Mouse (Mus musculus): ENCODE results near the gene Olfr1469. TPM values are rescaled to one million over a fixed set of nuclear protein-coding genes. Genes with fewer than 3 reads are reported as not detected.
"Not testable (repeated sequence)": the region's sequence is repeated elsewhere in the genome, so short reads cannot be mapped to it uniquely, and the experiment has no call there.

Gene Olfr1469
- polyA plus RNA-seq (2015; fragmentation: Nextera tagmentation; extraction: Ambion mirVana): not detected in 2 replicates

DNA sequence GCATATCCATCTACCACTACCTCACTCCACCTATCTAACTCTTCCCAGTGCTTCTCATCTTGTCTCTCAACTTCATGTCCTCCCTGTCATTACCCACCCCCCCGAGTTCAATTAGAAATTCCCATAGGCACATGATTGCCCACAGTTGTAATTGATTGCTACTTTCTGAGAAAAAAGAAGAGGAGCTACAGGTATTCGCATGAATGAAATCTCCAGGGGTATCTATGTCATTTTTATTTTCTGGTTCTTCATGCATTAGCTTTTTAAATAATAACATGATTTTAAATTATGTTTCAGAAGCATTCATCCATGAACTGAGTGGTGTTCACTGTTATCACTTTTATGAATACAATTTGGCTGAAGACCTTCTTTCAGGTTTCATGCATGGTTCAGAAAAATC lies at the start of gene Olfr1469:
Olfr1469 (plus strand) TSS at position 301 of the 400 bp plus-strand sequence.
- no peak within 1 kb of the TSS for H3K4me2 ChIP-seq (replicated peaks)

DNA sequence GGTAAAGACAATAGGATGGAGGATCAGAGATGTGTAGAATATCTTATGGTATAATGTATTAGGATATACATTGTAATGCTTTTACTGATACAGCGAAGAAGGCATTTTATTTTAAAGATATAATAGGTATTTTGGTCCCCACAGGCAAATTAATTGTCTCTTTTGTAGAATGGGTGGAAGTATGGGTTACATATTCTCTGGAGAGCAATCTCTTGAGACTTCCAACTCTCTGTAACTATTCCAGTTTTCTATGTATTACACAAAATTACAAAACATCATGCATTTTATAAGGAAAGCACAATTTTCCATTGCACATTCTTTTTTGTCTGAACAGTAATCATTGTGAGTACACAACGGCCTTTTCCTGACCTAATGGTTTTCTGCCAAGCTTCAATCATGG lies 45.7 kb upstream of the Olfr1469 start, which contains the start of gene Olfr1467:
Olfr1467 (plus strand) TSS at position 301 of the 400 bp plus-strand sequence.
- Histone ChIP-seq H3K9ac (replicated peaks) (no peak within 1 kb of the TSS), H3K9me3 (peaks cover 22% of the 10 kb centered on the region), H3K27me3 (no peaks in the 10 kb centered on the region), H3K36me3 (no peaks in the 10 kb centered on the region), H3K4me2 (replicated peaks) (no peak within 1 kb of the TSS), H3K4me1 (no peaks in the 10 kb centered on the region), H3K27ac (replicated peaks) (no peak within 1 kb of the TSS), H3K4me3 (no peak within 1 kb of the TSS)
- WGBS: 62% methylated on average over 2 of the region's 2 CpGs
- ATAC-seq (replicated peaks): no peak

More for the DNA sequence above, at the start of gene Olfr1469:
- Histone ChIP-seq H3K9me3 (peaks cover 9% of the 10 kb centered on the region; the same call in 1 of the 2 replicates), H3K9ac (replicated peaks) (no peak within 1 kb of the TSS), H3K36me3 (no peaks in the 10 kb centered on the region), H3K27me3 (no peaks in the 10 kb centered on the region), H3K4me1 (no peaks in the 10 kb centered on the region), H3K27ac (replicated peaks) (no peak within 1 kb of the TSS), H3K4me3 (no peak within 1 kb of the TSS)
- 80% methylated on average over 2 of the region's 2 CpGs for WGBS
- no peak for ATAC-seq (replicated peaks)

DNA sequence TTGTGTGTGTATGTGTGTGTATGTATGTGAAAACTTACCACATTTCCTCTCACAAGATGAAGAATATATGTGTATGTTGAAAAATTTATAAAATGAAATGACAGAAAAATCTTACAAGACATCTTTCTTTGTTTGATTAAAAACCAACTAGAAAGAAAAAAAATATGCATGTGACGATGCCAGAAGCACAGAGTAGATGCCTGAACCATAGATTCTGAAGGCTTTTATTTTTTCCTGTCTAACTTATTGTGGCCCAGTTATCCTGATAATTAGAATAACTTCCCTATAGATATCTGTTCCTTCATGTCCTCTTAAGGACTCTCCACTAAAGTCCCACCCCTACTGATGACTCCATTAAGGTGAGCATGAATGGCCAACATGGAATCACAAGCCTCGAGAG lies 35.5 kb downstream of the Olfr1469 start, which contains the start of gene Olfr1471:
Olfr1471 (plus strand) TSS at position 301 of the 400 bp plus-strand sequence.
- not testable (repeated sequence) for H3K4me3 ChIP-seq; H3K4me2 ChIP-seq (replicated peaks); H3K4me1 ChIP-seq; ATAC-seq (replicated peaks); H3K27me3 ChIP-seq; H3K36me3 ChIP-seq; H3K9me3 ChIP-seq; H3K9ac ChIP-seq (replicated peaks); H3K27ac ChIP-seq (replicated peaks)
- WGBS: 65% methylated on average over 2 of the region's 2 CpGs

DNA sequence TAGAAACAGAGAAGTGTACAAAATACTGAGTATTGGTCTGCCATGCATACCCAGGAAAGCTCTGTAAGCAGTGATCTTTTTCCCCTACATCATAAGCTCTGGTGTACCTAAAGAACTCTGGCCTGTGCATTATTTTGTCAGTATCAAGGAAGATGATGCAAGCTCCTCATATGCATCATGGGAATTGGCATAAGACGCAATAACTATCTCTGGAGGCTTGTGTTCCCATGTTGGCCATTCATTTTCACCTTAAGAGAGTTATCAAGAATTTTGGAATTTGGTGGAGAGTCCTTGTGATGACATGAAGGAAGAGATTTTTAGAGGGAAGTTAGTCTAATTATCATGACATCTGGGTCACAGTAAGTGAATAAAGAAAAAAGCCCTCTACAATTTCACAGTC lies 48.3 kb downstream of the Olfr1469 start, which contains the start of gene Olfr1472:
Olfr1472 (minus strand) TSS at position 101 of the 400 bp plus-strand sequence.
- H3K36me3 ChIP-seq: no peaks in the 10 kb centered on the region
- H3K27me3 ChIP-seq: no peaks in the 10 kb centered on the region
- H3K9ac ChIP-seq (replicated peaks): no peak within 1 kb of the TSS
- H3K4me1 ChIP-seq: no peaks in the 10 kb centered on the region
- WGBS: 92% methylated on average over 1 of the region's 1 CpGs
- H3K4me2 ChIP-seq (replicated peaks): no peak within 1 kb of the TSS
- no peak for ATAC-seq (replicated peaks)
- 0 out of 2 replicates have a peak, but pooled peaks cover 9% of the 10 kb centered on the region for H3K9me3 ChIP-seq
- H3K27ac ChIP-seq (replicated peaks): no peak within 1 kb of the TSS
- H3K4me3 ChIP-seq: no peak within 1 kb of the TSS

Other genes with a start within 250 kb of the Olfr1469 start
- not detected in 2 replicates for gene Olfr1461, start 244.8 kb upstream of the Olfr1469 start, polyA plus RNA-seq (2015; fragmentation: Nextera tagmentation; extraction: Ambion mirVana)
- gene Olfr1462, start 222.1 kb upstream of the Olfr1469 start, polyA plus RNA-seq (2015; fragmentation: Nextera tagmentation; extraction: Ambion mirVana): not detected in 2 replicates
- gene Olfr1463, start 176.5 kb upstream of the Olfr1469 start, polyA plus RNA-seq (2015; fragmentation: Nextera tagmentation; extraction: Ambion mirVana): not detected in 2 replicates
- gene Olfr1465, start 92.3 kb upstream of the Olfr1469 start, polyA plus RNA-seq (2015; fragmentation: Nextera tagmentation; extraction: Ambion mirVana): not detected in 2 replicates
- gene Olfr1466, start 69.0 kb upstream of the Olfr1469 start, polyA plus RNA-seq (2015; fragmentation: Nextera tagmentation; extraction: Ambion mirVana): not detected in 2 replicates
- not detected in 2 replicates for gene Olfr1467, start 45.6 kb upstream of the Olfr1469 start, polyA plus RNA-seq (2015; fragmentation: Nextera tagmentation; extraction: Ambion mirVana)
- gene Olfr1471, start 35.6 kb downstream of the Olfr1469 start, polyA plus RNA-seq (2015; fragmentation: Nextera tagmentation; extraction: Ambion mirVana): not detected in 2 replicates
- gene Olfr1472, start 48.2 kb downstream of the Olfr1469 start, polyA plus RNA-seq (2015; fragmentation: Nextera tagmentation; extraction: Ambion mirVana): not detected in 2 replicates
- gene Olfr1474, start 61.7 kb downstream of the Olfr1469 start, polyA plus RNA-seq (2015; fragmentation: Nextera tagmentation; extraction: Ambion mirVana): not detected in 2 replicates
- not detected in 2 replicates for gene Olfr1475, start 72.3 kb downstream of the Olfr1469 start, polyA plus RNA-seq (2015; fragmentation: Nextera tagmentation; extraction: Ambion mirVana)
- not detected in 2 replicates for gene Olfr1477, start 92.7 kb downstream of the Olfr1469 start, polyA plus RNA-seq (2015; fragmentation: Nextera tagmentation; extraction: Ambion mirVana)
- gene Olfr1480, start 120.1 kb downstream of the Olfr1469 start, polyA plus RNA-seq (2015; fragmentation: Nextera tagmentation; extraction: Ambion mirVana): not detected in 2 replicates
- gene Olfr1484, start 175.7 kb downstream of the Olfr1469 start, polyA plus RNA-seq (2015; fragmentation: Nextera tagmentation; extraction: Ambion mirVana): not detected in 2 replicates
- gene Olfr1487, start 209.5 kb downstream of the Olfr1469 start, polyA plus RNA-seq (2015; fragmentation: Nextera tagmentation; extraction: Ambion mirVana): not detected in 2 replicates
- gene Olfr1489, start 223.8 kb downstream of the Olfr1469 start, polyA plus RNA-seq (2015; fragmentation: Nextera tagmentation; extraction: Ambion mirVana): not detected in 2 replicates
- not detected in 2 replicates for gene Olfr1490, start 243.2 kb downstream of the Olfr1469 start, polyA plus RNA-seq (2015; fragmentation: Nextera tagmentation; extraction: Ambion mirVana)

Measured in forebrain, embryonic 15.5 days (tissue).